Mouse (Mus musculus) cerebellum, postnatal 4 days (tissue): ENCODE data around the gene Cemip.

Experiments used
- DNase-seq, 2 experiments: peaks; one replicate each; pipeline ENCODE4 v3.0.0; 2022; ENCODE audit warnings: low spot score in 2 of 2, mixed read lengths in 1 of 2

Gene Cemip

GRCm38 (mm10) chr7:84096501-84096900 lies 10.2 kb upstream of the Cemip start:
- peak in 1 of 2 experiments; percentile 76 for DNase-seq

DNA sequence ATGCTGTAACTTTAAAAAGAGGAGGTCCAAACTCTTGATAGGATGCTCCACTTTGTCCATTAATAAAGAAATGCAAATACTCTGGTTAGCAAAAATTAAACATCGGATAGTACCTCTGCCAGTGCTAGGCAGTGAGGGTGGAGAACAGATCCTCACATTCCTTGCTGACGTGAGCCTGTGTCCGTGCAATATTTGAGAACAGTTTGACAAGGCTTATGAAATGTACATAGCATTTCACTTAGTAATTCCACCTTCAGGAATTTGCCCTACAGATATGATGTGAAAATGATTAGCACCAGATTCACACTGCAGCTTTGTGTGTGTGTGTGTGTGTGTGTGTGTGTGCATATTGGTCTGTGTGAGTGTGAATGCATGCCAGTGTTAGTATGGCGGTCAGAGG lies 4.5 kb upstream of the Cemip start:
- DNase-seq = no peak

DNA sequence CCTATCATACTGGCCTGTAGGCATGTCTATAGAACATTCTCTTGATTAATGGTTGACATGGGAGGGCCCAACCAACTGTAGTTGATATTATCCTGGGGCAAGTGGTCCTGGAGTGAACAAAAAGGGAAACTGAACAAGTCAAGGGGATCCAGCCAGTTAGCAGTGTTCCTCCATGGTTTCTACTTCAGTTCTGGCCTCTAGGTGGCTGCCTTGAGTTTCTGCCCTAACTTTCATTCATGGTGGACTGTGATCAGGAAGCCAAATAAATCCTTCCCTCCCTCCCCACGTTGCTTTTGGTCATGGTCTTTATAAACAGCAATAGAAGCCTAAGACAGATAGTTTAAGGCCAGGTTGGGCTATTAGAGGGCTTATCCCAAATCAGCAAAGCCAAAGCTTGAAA lies 3.5 kb upstream of the Cemip start:
- no peak for DNase-seq

- peak; percentile 60 to 72 for DNase-seq
Observed at GRCm38 (mm10) chr7:84088971-84089370, 2.7 kb upstream of the Cemip start.

GRCm38 (mm10) chr7:84088191-84088590 lies 1.9 kb upstream of the Cemip start:
- no peak for DNase-seq

GRCm38 (mm10) chr7:84085049-84085945 lies 1.0 kb downstream of the Cemip start:
- peak in 1 of 2 experiments; percentile 38 for DNase-seq

GRCm38 (mm10) chr7:84077257-84078013 lies 8.9 kb downstream of the Cemip start:
- no peak for DNase-seq

DNA sequence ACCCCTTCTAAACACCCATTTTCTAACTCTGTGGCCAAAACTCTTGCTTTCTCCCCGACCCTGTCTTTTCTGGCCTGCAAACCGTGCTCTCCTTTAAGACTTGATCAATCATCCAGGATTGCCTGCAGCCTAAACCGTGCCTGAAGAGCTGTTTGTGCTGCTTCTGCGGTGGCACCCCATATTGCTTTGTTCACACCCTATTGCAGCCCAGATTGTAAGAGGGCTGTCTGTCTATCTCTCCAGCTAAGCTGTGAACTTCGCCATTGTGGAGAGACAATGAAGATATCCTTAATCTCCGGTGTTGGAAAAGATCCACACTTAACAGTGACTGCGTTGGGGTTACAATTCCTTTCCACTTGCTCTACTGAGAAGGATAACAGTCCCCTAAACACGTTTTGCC lies 12.0 kb downstream of the Cemip start:
- DNase-seq = no peak

GRCm38 (mm10) chr7:84073856-84074255 lies 12.4 kb downstream of the Cemip start:
- DNase-seq = no peak

GRCm38 (mm10) chr7:84068931-84069330 lies 17.4 kb downstream of the Cemip start:
- peak in 1 of 2 experiments; percentile 54 for DNase-seq

GRCm38 (mm10) chr7:84059799-84060198 lies 26.5 kb downstream of the Cemip start:
- no peak for DNase-seq

DNA sequence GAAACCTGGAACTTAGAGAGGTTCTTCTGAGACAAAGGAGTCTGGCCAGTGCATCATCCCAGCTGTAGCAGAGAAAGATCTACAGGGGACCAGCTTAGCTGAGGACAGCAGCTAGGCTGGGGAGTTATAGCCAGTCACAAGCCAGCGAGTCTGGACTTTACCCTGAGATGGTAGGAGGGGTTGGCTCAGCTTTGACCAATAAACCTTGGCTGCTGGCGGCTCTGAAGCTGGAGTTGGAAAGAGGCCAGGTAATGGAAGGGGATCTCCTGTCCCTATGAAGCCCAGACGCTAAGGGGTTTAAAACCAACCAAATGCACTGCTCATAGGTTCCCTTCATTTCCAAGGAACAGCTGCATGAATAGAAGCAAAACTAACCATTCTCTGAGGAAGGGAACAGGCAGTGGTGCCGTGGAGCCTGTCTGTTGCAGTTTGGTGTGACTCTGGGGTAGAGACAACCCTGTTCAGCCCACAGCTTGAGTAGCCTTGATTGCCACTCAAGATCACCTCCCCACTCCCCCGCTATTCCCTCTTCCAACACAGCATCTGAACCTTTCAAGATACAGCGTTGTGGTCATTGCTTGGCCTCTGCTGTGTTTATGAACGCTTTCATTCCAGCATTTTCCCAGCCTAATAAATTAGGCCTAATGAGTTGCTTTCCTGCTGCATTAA lies 30.2 kb downstream of the Cemip start:
- DNase-seq = peak in 1 of 2 experiments; percentile 29

- no peak for DNase-seq
Observed at GRCm38 (mm10) chr7:84053856-84054255, 32.4 kb downstream of the Cemip start.

- no peak for DNase-seq
Observed at GRCm38 (mm10) chr7:84051423-84051822, 34.9 kb downstream of the Cemip start.

DNA sequence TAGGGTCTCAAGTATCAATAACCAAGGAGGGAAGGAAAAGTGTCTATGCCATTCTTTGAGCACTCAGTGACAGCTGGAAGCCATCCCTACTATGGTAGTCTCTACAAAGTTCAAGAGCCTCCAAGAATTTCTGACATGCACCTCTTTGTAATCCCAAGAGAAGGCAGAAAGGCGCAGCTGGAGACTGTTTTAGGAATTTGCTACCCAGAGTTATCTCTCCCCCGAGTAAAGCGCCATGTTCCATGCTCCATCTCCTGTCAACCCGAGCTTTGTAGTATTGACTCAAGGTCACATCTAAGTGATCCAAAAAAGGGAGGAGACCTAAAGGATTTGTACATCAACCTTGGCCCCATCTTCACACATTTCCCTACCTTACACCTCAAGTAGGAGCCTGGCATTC lies 40.8 kb downstream of the Cemip start:
- no peak for DNase-seq

GRCm38 (mm10) chr7:84044581-84045290 lies 41.6 kb downstream of the Cemip start:
- peak in 1 of 2 experiments; percentile 49 for DNase-seq

GRCm38 (mm10) chr7:84042726-84043125 lies 43.6 kb downstream of the Cemip start:
- no peak for DNase-seq

DNA sequence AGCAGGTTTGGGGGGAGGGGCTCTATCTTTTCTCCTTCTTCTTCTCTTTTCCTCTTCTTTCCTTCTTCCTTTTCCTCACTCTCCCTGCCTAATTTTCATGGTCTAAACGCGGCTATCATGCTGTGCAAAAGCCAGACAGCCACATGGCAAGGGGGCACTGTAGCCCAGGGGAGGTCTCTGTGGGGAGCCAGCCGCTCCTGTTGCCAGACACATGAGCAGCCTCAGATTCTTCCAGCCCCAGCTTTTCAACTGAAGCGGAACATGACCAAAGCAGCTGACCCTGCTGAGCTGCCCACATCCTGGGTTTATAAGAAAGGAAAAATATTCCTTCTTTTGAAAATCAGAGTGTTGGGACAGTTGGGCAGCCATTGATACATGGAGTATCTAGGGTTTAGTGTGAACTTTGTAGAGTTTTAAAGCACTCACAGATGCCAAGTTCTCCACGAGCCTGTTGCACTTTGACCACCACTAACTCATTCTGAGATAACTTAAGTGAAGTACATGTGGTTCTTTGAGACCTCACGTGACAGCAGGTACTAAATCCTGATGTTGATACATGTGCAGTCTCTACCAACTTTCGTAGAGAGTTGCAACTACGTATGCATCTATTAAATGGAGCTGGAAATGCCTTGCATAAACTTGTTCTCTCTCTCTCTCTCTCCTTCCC lies 46.3 kb downstream of the Cemip start:
- DNase-seq = peak in 1 of 2 experiments; percentile 22

DNA sequence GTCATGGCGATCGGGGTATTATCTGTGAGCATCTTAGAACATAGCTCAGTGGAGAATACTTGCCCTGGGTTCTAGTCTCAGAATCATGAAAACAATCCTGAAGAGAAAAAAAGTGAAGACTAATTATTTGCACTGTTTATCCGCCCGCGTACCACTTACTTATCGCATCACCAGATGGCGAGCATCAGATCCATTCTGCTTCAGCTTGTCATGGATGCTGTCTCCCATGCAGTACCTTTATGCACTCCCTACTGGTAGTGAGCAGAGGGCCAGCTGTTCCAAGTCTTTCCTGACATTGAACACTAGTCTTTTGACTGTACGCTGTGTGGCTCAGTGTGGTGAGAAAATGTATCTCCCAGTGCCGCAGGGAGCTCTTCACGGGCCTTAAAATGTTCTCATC lies 47.7 kb downstream of the Cemip start:
- DNase-seq = no peak

DNA sequence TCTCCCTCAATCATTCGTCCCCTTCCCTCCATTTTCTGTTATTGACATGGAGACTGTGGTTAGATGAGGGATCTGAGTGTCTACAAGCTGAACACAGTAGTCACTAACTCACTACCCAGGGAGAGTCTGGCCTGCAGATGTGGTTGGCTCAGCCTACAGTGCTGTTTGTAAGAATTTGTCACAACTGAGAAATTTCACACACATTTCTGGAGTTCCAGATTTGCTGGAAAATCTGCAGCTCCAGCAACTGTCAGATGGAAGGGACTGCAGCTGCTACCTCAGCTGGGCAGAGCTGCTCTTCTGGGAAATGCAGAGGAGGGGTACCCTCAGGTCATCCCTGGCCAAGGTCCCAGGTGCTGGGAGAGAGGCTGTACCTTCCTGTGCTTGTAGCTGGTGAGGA lies 53.5 kb downstream of the Cemip start:
- DNase-seq = no peak
